Mouse (Mus musculus) small intestine, adult 2 months (tissue): ENCODE measurements around the gene Neurl3.

Experiments used
- CTCF ChIP-seq: fragments of 200-500 bp; IDR thresholded peaks from 2 replicates; pipeline ENCODE4 v1.5.1; 2012; ENCODE audit warnings: low read depth, mild to moderate bottlenecking, control low read depth, inconsistent platforms, low read length, moderate library complexity, mixed read lengths; ENCODE audit not compliant: insufficient replicate concordance, insufficient read length; ENCODE audit errors: extremely low read depth
- POLR2A ChIP-seq: fragments of 200-500 bp; IDR thresholded peaks from 2 replicates; pipeline ENCODE4 v1.6.1; 2012; ENCODE audit warnings: low read depth, mild to moderate bottlenecking, control low read depth, inconsistent platforms, low read length, moderate library complexity

DNA sequence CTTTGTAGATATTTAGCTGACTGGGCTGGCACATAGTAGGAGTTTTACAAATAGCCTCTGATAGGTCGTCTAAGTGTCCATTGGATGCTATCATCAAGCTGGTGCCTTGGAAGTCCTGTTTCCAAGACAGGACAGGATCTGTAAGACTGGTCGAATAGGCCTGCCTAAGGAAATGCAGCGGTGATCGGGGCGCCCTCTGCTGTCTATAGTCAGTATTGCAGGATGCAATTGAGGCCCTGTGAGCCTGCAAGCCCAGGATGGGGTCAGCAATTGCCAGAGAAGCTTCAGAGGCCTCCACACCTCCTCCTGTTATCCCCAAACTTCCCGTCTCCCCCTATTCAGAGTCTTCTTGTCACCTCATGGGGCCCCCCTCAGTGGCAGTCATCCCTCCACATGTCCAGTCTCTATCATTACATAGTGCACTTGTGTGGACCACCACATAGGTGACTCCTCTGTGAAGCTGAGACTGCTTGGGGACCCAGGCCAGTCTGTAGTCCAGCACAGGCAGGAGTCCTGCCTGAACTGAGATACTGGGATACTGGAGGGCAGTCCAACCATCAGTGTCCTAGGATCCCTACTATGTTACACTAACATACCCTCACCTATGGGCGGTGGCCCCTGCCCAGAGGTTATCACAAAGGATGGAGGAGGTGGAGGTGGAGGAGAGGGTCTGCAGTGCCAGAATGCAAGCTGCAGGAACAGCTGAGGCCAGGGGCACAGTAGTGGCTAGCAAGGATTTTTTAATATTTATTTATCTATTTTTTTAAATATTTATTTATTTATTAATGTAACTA, 3.0 kb upstream of the Neurl3 start:
- TF ChIP-seq POLR2A (no peak), CTCF (peak; percentile 89; the same call in 1 of the 2 replicates)
